Mouse (Mus musculus): ENCODE results near the gene Pdzrn4.

- TF ChIP-seq EP300 (IDR thresholded peaks at IDR 0.05; ENCODE audit: insufficient read depth, low read depth, low read length) = no peak
- TF ChIP-seq POLR2A (IDR thresholded peaks at IDR 0.05; ENCODE audit: insufficient read depth, low read length) = no peak
- TF ChIP-seq CTCF (IDR thresholded peaks at IDR 0.05; ENCODE audit: low read depth, low read length) = no peak
These were observed 183.5 kb downstream of the Pdzrn4 start for GRCm38 (mm10) chr15:92580217-92580616.
